In genomic region chr17:31728968-31729501, GRCm38 (mm10) we compare ENCODE assay signal across 9 mouse cellular contexts. TPM values are rescaled to one million over a fixed set of nuclear protein-coding genes. Genes with fewer than 3 reads are reported as not detected.
A peak's percentile ranks its signal among the peaks of the same experiment; 100 is the strongest.
DNase-seq lines count a peak whose midpoint lies in the region; ATAC-seq and TF ChIP-seq lines count a peak whose summit lies in the region.
"Had no signal": no experiment of that assay in that cellular context is flagged by ENCODE, and none has a peak within 500 bp of the region (broad histone marks: within the 10 kb centered on the region; RNA-seq: fewer than 3 reads in every experiment).

No protein-coding gene starts in this region.

- DNase-seq in liver, adult 2 months (ENCODE audit: extremely low read depth, low read depth, low spot score) = no peak
- DNase-seq in liver, embryonic 11.5 days (ENCODE audit: low spot score) = no peak
- peak; percentile 62 for DNase-seq in adrenal gland, adult 8-10 months
- peak; percentile 41 to 54 for DNase-seq in heart, adult 9 months (ENCODE audit: low spot score in 2 of 2)
- DNase-seq in kidney, adult 2 months = peak; percentile 87
- DNase-seq in lung, postnatal 14 days = peak; percentile 66
- DNase-seq in yolk sac, embryonic 10.5 days (ENCODE audit: low spot score) = peak; percentile 31
- DNase-seq in retina, postnatal 1 day = no peak

- no peak overlapping the region for H3K4me2 ChIP-seq in liver, embryonic 11.5 days

- 81% methylated on average over 7 of the region's 7 CpGs for WGBS in liver, adult 2 months
- WGBS in liver, embryonic 11.5 days = 71% methylated on average over 7 of the region's 7 CpGs
- WGBS in kidney, adult 2 months = 66% methylated on average over 7 of the region's 7 CpGs

- H3K36me3 ChIP-seq in liver, adult 2 months (ENCODE audit: control insufficient read depth, insufficient read depth, low read length) = no peaks in the 10 kb centered on the region
- H3K36me3 ChIP-seq in liver, embryonic 11.5 days (ENCODE audit: control insufficient read depth, insufficient read depth, low read length) = no peaks in the 10 kb centered on the region
- no peaks in the 10 kb centered on the region for H3K36me3 ChIP-seq in kidney, adult 2 months (ENCODE audit: control insufficient read depth, insufficient read depth, low read length)

- H3K79me2 ChIP-seq in liver, adult 2 months (ENCODE audit: control insufficient read depth, insufficient read depth, low read length) = no peaks in the 10 kb centered on the region

- H3K9ac ChIP-seq in liver, adult 2 months (ENCODE audit: low read depth, low read length) = no peak overlapping the region
- H3K9ac ChIP-seq in liver, embryonic 11.5 days (ENCODE audit: low read depth, low read length) = no peak overlapping the region

- H3K27me3 ChIP-seq in liver, adult 2 months (ENCODE audit: control insufficient read depth, insufficient read depth, low read length) = no peaks in the 10 kb centered on the region
- H3K27me3 ChIP-seq in liver, embryonic 11.5 days (replicated peaks; ENCODE audit: control insufficient read depth, insufficient read depth, low read length) = no peaks in the 10 kb centered on the region
- no peaks in the 10 kb centered on the region for H3K27me3 ChIP-seq in kidney, adult 2 months (replicated peaks; ENCODE audit: control insufficient read depth, insufficient read depth, low read length)

- no peak for ATAC-seq in liver, embryonic 11.5 days (replicated peaks; ENCODE audit: low FRiP score)

- no peaks in the 10 kb centered on the region for H3K4me1 ChIP-seq in liver, adult 2 months (ENCODE audit: control insufficient read depth, insufficient read depth, low read length)
- no peaks in the 10 kb centered on the region for H3K4me1 ChIP-seq in liver, embryonic 11.5 days (replicated peaks; ENCODE audit: control insufficient read depth, insufficient read depth, low read length)
- H3K4me1 ChIP-seq in kidney, adult 2 months (ENCODE audit: control insufficient read depth, insufficient read depth, low read length) = peaks cover 18% of the 10 kb centered on the region

- H3K9me3 ChIP-seq in liver, embryonic 11.5 days (ENCODE audit: control insufficient read depth, low read length) = no peaks in the 10 kb centered on the region

- no peak overlapping the region for H3K27ac ChIP-seq in liver, adult 2 months (replicated peaks; ENCODE audit: insufficient read depth, low read depth, low read length)
- H3K27ac ChIP-seq in liver, embryonic 11.5 days (ENCODE audit: low read depth, low read length) = no peak overlapping the region
- no peak overlapping the region for H3K27ac ChIP-seq in kidney, adult 2 months (ENCODE audit: insufficient read depth, low read depth, low read length)

- 0 out of 2 replicates have a peak, but pooled peaks have one; percentile 6 for TF ChIP-seq CTCF in liver, adult 2 months (IDR thresholded peaks at IDR 0.05; ENCODE audit: low read depth, low read length)
- TF ChIP-seq CTCF in kidney, adult 2 months (conservative IDR thresholded peaks at IDR 0.05; ENCODE audit: insufficient read depth, insufficient read length, low read depth, low read length) = peak; percentile 58; the same call in 1 of the 2 replicates

- no peak overlapping the region for H3K4me3 ChIP-seq in liver, adult 2 months (ENCODE audit: insufficient read depth, low read depth, low read length)
- no peak overlapping the region for H3K4me3 ChIP-seq in liver, embryonic 11.5 days (ENCODE audit: low read depth, low read length)
- H3K4me3 ChIP-seq in kidney, adult 2 months (ENCODE audit: insufficient read depth, low read depth, low read length) = no peak overlapping the region

- TF ChIP-seq POLR2A in liver, adult 2 months (IDR thresholded peaks at IDR 0.05; ENCODE audit: extremely low read depth, insufficient read depth, low read length) = no peak
- TF ChIP-seq POLR2A in kidney, adult 2 months (IDR thresholded peaks at IDR 0.05; ENCODE audit: low read depth, low read length) = no peak

RNA-seq across cellular contexts. Expression of gene Cryaa, which starts 51.4 kb away (rescaled TPM):
- not detected in 2 replicates for total RNA-seq in liver, adult 2 months (2014; rRNA removed)
- not detected in 2 replicates for polyA plus RNA-seq in liver, adult 2 months (2012; rRNA removed)
- not detected in 2 replicates for polyA plus RNA-seq in liver, embryonic 11.5 days (2014; fragmentation: Nextera tagmentation; extraction: Ambion mirVana)
- total RNA-seq in adrenal gland, adult 8-10 months (2022) = not detected
- 0.86 and 0.99 TPM in 2 replicates for polyA plus RNA-seq in kidney, adult 2 months (2012; rRNA removed)
- total RNA-seq: adrenal gland, adult 18-20 months had no signal

Comparison
In these comparisons a context has a peak if more than half of its experiments do, and no peak if none do; other contexts are left out.
1. DNase-seq: peak in adrenal gland, adult 8-10 months (single experiment), heart, adult 9 months (2 of 2), kidney, adult 2 months (single experiment), lung, postnatal 14 days (single experiment) and yolk sac, embryonic 10.5 days (single experiment); none in liver, adult 2 months (single experiment), liver, embryonic 11.5 days (single experiment) and retina, postnatal 1 day (single experiment).